Mouse (Mus musculus) sigmoid colon, adult 10 weeks (tissue): ENCODE results near the gene Ccdc182. TPM values are rescaled to one million over a fixed set of nuclear protein-coding genes. Genes with fewer than 3 reads are reported as not detected.

ENCODE experiments used
- polyA plus RNA-seq: library from polyadenylated mRNA; stranded (reverse); fragments of 350-450 nt; fragmentation: Illumina TruSeq; extraction: RNeasy Lipid Tissue Mini Kit (QIAGEN cat#74804); gene quantifications from one replicate; pipeline ENCODE4 v1.2.3, GENCODE M21; 2014; ENCODE audit warnings: low read depth, low replicate concordance

Gene Ccdc182
- polyA plus RNA-seq = not detected

GRCm38 (mm10) chr11:88293631-88294393 is at the start of gene Ccdc182:
Gene Ccdc182, plus strand, starts transcription at chr11:88294058.

Other genes starting within 250 kb of the Ccdc182 start
- 980 TPM for gene Srsf1, start 246.7 kb upstream of the Ccdc182 start, polyA plus RNA-seq
- 109 TPM for gene Vezf1, start 225.8 kb upstream of the Ccdc182 start, polyA plus RNA-seq
- 9.1 TPM for gene Cuedc1, start 196.0 kb upstream of the Ccdc182 start, polyA plus RNA-seq
- 78.1 TPM for gene Mrps23, start 89.7 kb upstream of the Ccdc182 start, polyA plus RNA-seq